Comparison of ENCODE assay signal across 26 mouse cellular contexts in genomic region chr8:111705699-111706098, GRCm38 (mm10). TPM values are rescaled to one million over a fixed set of nuclear protein-coding genes. Genes with fewer than 3 reads are reported as not detected.
DNase-seq lines count a peak whose midpoint lies in the region; ATAC-seq and TF ChIP-seq lines count a peak whose summit lies in the region.
"Had no signal": no experiment of that assay in that cellular context is flagged by ENCODE, and none has a peak within 500 bp of the region (broad histone marks: within the 10 kb centered on the region; RNA-seq: fewer than 3 reads in every experiment).

No protein-coding gene starts in this region.

- intact Hi-C loops in left cerebral cortex, adult 2 months (cut with DNase I): no loop called here

- no peak overlapping the region for H3K4me3 ChIP-seq in forebrain, embryonic 10.5 days
- H3K4me3 ChIP-seq in forebrain, postnatal 0 days (ENCODE audit: low read depth, low read length): no peak overlapping the region
- H3K4me3 ChIP-seq in liver, embryonic 15.5 days (replicated peaks): no peak overlapping the region
- H3K4me3 ChIP-seq in liver, embryonic 12.5 days: no peak overlapping the region
- H3K4me3 ChIP-seq in E14TG2a.4 (replicated peaks; ENCODE audit: low read length): 0 out of 2 replicates have a peak overlapping the region, but pooled peaks have one; percentile 0
- no peak overlapping the region for H3K4me3 ChIP-seq in limb, embryonic 15.5 days
- H3K4me3 ChIP-seq in left cerebral cortex, adult 2 months: no peak overlapping the region
- H3K4me3 ChIP-seq in cerebellum, adult 2 months (replicated peaks; ENCODE audit: insufficient read depth, low read depth, low read length): no peak overlapping the region
- H3K4me3 ChIP-seq: embryonic facial prominence, embryonic 15.5 days; heart, adult 2 months; hindbrain, embryonic 12.5 days had no signal

- no peak for TF ChIP-seq POLR2A in cerebellum, adult 2 months (IDR thresholded peaks at IDR 0.05; ENCODE audit: borderline replicate concordance, insufficient read depth, low read length)

- H3K36me3 ChIP-seq in forebrain, embryonic 10.5 days (replicated peaks): peaks cover 33% of the 10 kb centered on the region
- peaks cover 9% of the 10 kb centered on the region for H3K36me3 ChIP-seq in forebrain, postnatal 0 days (ENCODE audit: insufficient read depth)
- no peaks in the 10 kb centered on the region for H3K36me3 ChIP-seq in liver, embryonic 15.5 days (replicated peaks)
- peaks cover under 1% of the 10 kb centered on the region for H3K36me3 ChIP-seq in liver, embryonic 12.5 days
- H3K36me3 ChIP-seq in E14TG2a.4 (ENCODE audit: insufficient read depth, low read length): peaks cover 26% of the 10 kb centered on the region
- H3K36me3 ChIP-seq in limb, embryonic 15.5 days: peaks cover 22% of the 10 kb centered on the region
- H3K36me3 ChIP-seq: G1E had no signal

- H3K27ac ChIP-seq in forebrain, embryonic 10.5 days: 0 out of 2 replicates have a peak overlapping the region, but pooled peaks have one; percentile 25
- no peak overlapping the region for H3K27ac ChIP-seq in forebrain, postnatal 0 days (ENCODE audit: low read depth, low read length)
- H3K27ac ChIP-seq in liver, embryonic 15.5 days (replicated peaks): peak overlapping the region; percentile 54
- no peak overlapping the region for H3K27ac ChIP-seq in liver, embryonic 12.5 days
- H3K27ac ChIP-seq in limb, embryonic 15.5 days: peak overlapping the region; percentile 47; the same call in 1 of the 2 replicates
- no peak overlapping the region for H3K27ac ChIP-seq in left cerebral cortex, adult 2 months
- H3K27ac ChIP-seq in cerebellum, adult 2 months (ENCODE audit: insufficient read depth, low read length): no peak overlapping the region
- H3K27ac ChIP-seq: embryonic facial prominence, embryonic 15.5 days; heart, adult 2 months; hindbrain, embryonic 12.5 days; liver, embryonic 14.5 days had no signal

- H3K4me1 ChIP-seq in forebrain, embryonic 10.5 days: peaks cover 14% of the 10 kb centered on the region; the same call in 1 of the 2 replicates
- H3K4me1 ChIP-seq in forebrain, postnatal 0 days (ENCODE audit: insufficient read depth): no peaks in the 10 kb centered on the region
- peaks cover 25% of the 10 kb centered on the region for H3K4me1 ChIP-seq in liver, embryonic 15.5 days (replicated peaks)
- peaks cover 23% of the 10 kb centered on the region for H3K4me1 ChIP-seq in liver, embryonic 12.5 days
- peaks cover 44% of the 10 kb centered on the region for H3K4me1 ChIP-seq in E14TG2a.4 (replicated peaks; ENCODE audit: low read depth, low read length)
- peaks cover 3% of the 10 kb centered on the region; the same call in 1 of the 2 replicates for H3K4me1 ChIP-seq in limb, embryonic 15.5 days
- H3K4me1 ChIP-seq in cerebellum, adult 2 months (ENCODE audit: control insufficient read depth, insufficient read depth, low read length): peaks cover 16% of the 10 kb centered on the region
- H3K4me1 ChIP-seq: hindbrain, embryonic 12.5 days had no signal

- no peak overlapping the region for H3K4me2 ChIP-seq in forebrain, postnatal 0 days (ENCODE audit: low read depth)
- no peak overlapping the region for H3K4me2 ChIP-seq in liver, embryonic 15.5 days
- H3K4me2 ChIP-seq in liver, embryonic 12.5 days: no peak overlapping the region
- no peak overlapping the region for H3K4me2 ChIP-seq in limb, embryonic 15.5 days
- H3K4me2 ChIP-seq: embryonic facial prominence, embryonic 15.5 days; hindbrain, embryonic 12.5 days had no signal

- no peaks in the 10 kb centered on the region for H3K9me3 ChIP-seq in forebrain, embryonic 10.5 days
- no peaks in the 10 kb centered on the region for H3K9me3 ChIP-seq in forebrain, postnatal 0 days (ENCODE audit: low read length)
- no peaks in the 10 kb centered on the region for H3K9me3 ChIP-seq in liver, embryonic 15.5 days (replicated peaks)
- no peaks in the 10 kb centered on the region for H3K9me3 ChIP-seq in liver, embryonic 12.5 days (replicated peaks)
- no peaks in the 10 kb centered on the region for H3K9me3 ChIP-seq in E14TG2a.4 (ENCODE audit: low read length)
- no peaks in the 10 kb centered on the region for H3K9me3 ChIP-seq in limb, embryonic 15.5 days
- H3K9me3 ChIP-seq: embryonic facial prominence, embryonic 15.5 days; G1E; hindbrain, embryonic 12.5 days had no signal

- no peak for DNase-seq in forebrain, embryonic 10.5 days (ENCODE audit: extremely low spot score, low spot score)
- DNase-seq in forebrain, postnatal 0 days: no peak
- DNase-seq in left cerebral cortex, adult 2 months (ENCODE audit: extremely low spot score in 1 of 2, low spot score in 2 of 2): no peak
- no peak for DNase-seq in cerebellum, adult 2 months
- DNase-seq: adrenal gland, postnatal 25 days; cerebellum, adult 11 months; cerebellum, postnatal 36 days; gastrocnemius, postnatal 14 days; heart, adult 2 months; kidney, postnatal 10 days; left cerebral cortex, postnatal 4 days; lung, postnatal 36 days had no signal

- no peak for TF ChIP-seq CTCF in forebrain, postnatal 0 days (IDR thresholded peaks at IDR 0.05; ENCODE audit: low read depth)
- no peak for TF ChIP-seq CTCF in E14TG2a.4 (conservative IDR thresholded peaks at IDR 0.05; ENCODE audit: low read length)
- TF ChIP-seq CTCF in left cerebral cortex, adult 2 months (IDR thresholded peaks at IDR 0.05): no peak
- TF ChIP-seq CTCF in cerebellum, adult 2 months (IDR thresholded peaks at IDR 0.05; ENCODE audit: borderline replicate concordance, insufficient read depth, low read depth, low read length): no peak

- ATAC-seq in forebrain, postnatal 0 days: no peak
- no peak for ATAC-seq in liver, embryonic 15.5 days (ENCODE audit: insufficient read depth)
- no peak for ATAC-seq in liver, embryonic 12.5 days
- no peak for ATAC-seq in limb, embryonic 15.5 days (ENCODE audit: insufficient number of reproducible peaks, low FRiP score, low TSS enrichment, low read depth)
- ATAC-seq: activated CD4-positive, CD25-positive, alpha-beta regulatory T cell, adult 4 months; CD4-positive, CD25-positive, alpha-beta regulatory T cell, adult 4 months; inflammation-experienced regulatory T-cells, adult 6 months had no signal

- H3K27me3 ChIP-seq in forebrain, embryonic 10.5 days (ENCODE audit: poor library complexity, severe bottlenecking): no peaks in the 10 kb centered on the region
- H3K27me3 ChIP-seq in forebrain, postnatal 0 days (ENCODE audit: insufficient read depth, low read length): no peaks in the 10 kb centered on the region
- H3K27me3 ChIP-seq in liver, embryonic 15.5 days: no peaks in the 10 kb centered on the region; the same call in 1 of the 2 replicates
- H3K27me3 ChIP-seq in liver, embryonic 12.5 days (replicated peaks): peaks cover 15% of the 10 kb centered on the region
- peaks cover 6% of the 10 kb centered on the region; the same call in 1 of the 2 replicates for H3K27me3 ChIP-seq in E14TG2a.4 (ENCODE audit: insufficient read depth, low read length)
- no peaks in the 10 kb centered on the region for H3K27me3 ChIP-seq in limb, embryonic 15.5 days
- no peaks in the 10 kb centered on the region for H3K27me3 ChIP-seq in cerebellum, adult 2 months (ENCODE audit: control insufficient read depth, insufficient read depth, low read length)
- H3K27me3 ChIP-seq: embryonic facial prominence, embryonic 15.5 days; hindbrain, embryonic 12.5 days had no signal

- WGBS in forebrain, embryonic 10.5 days: 66% methylated on average over 5 of the region's 5 CpGs
- WGBS in forebrain, postnatal 0 days: 69% methylated on average over 5 of the region's 5 CpGs
- WGBS in liver, embryonic 15.5 days (ENCODE audit: insufficient replicate concordance): 60% methylated on average over 5 of the region's 5 CpGs
- WGBS in liver, embryonic 12.5 days (ENCODE audit: insufficient replicate concordance): 66% methylated on average over 5 of the region's 5 CpGs
- WGBS in limb, embryonic 15.5 days: 58% methylated on average over 5 of the region's 5 CpGs
- 45% methylated on average over 5 of the region's 5 CpGs for WGBS in cerebellum, adult 2 months

- H3K9ac ChIP-seq in forebrain, postnatal 0 days: no peak overlapping the region
- H3K9ac ChIP-seq in liver, embryonic 15.5 days: no peak overlapping the region
- no peak overlapping the region for H3K9ac ChIP-seq in liver, embryonic 12.5 days
- no peak overlapping the region for H3K9ac ChIP-seq in limb, embryonic 15.5 days
- H3K9ac ChIP-seq: embryonic facial prominence, embryonic 15.5 days; hindbrain, embryonic 12.5 days; liver, embryonic 14.5 days had no signal

RNA-seq across cellular contexts. Expression of gene Ctrb1, which starts 14.9 kb away (rescaled TPM):
- polyA plus RNA-seq in forebrain, embryonic 10.5 days (2016; fragmentation: Nextera tagmentation; extraction: Ambion mirVana): not detected in 2 replicates
- not detected in 2 replicates for total RNA-seq in forebrain, postnatal 0 days (2014; rRNA removed)
- polyA plus RNA-seq in forebrain, postnatal 0 days (2015; fragmentation: Nextera tagmentation; extraction: Ambion mirVana): not detected in 2 replicates
- polyA plus RNA-seq in liver, embryonic 15.5 days (2015; fragmentation: Nextera tagmentation; extraction: Ambion mirVana): 3.0 and 32.8 TPM in 2 replicates
- not detected in 2 replicates for polyA plus RNA-seq in liver, embryonic 12.5 days (2016; fragmentation: Nextera tagmentation; extraction: Ambion mirVana)
- polyA plus RNA-seq in limb, embryonic 15.5 days (2015; fragmentation: Nextera tagmentation; extraction: Ambion mirVana): 0.28 and 1.6 TPM in 2 replicates
- not detected for total RNA-seq in left cerebral cortex, adult 2 months (2021)
- 0.29 and 0.33 TPM in 2 replicates for polyA plus RNA-seq in cerebellum, adult 2 months (2012; rRNA removed)
- total RNA-seq: adrenal gland, postnatal 25 days; G1E; heart, adult 2 months; layer of hippocampus, adult 8-10 months; left cerebral cortex, adult 18-20 months; left cerebral cortex, postnatal 4 days had no signal
- polyA plus RNA-seq: activated CD4-positive, CD25-positive, alpha-beta regulatory T cell, adult 4 months; CD4-positive, CD25-positive, alpha-beta regulatory T cell, adult 4 months; G1E; heart, postnatal 0 days; hindbrain, embryonic 12.5 days; inflammation-experienced regulatory T-cells, adult 6 months had no signal

RNA-seq across cellular contexts. Expression of gene Bcar1, which starts 37.9 kb away (rescaled TPM):
- 46.6 and 49.9 TPM in 2 replicates for polyA plus RNA-seq in forebrain, embryonic 10.5 days (2016; fragmentation: Nextera tagmentation; extraction: Ambion mirVana)
- 53.4 and 60.3 TPM in 2 replicates for total RNA-seq in forebrain, postnatal 0 days (2014; rRNA removed)
- polyA plus RNA-seq in forebrain, postnatal 0 days (2015; fragmentation: Nextera tagmentation; extraction: Ambion mirVana): 43.4 and 47.0 TPM in 2 replicates
- 7.8 and 10.2 TPM in 2 replicates for polyA plus RNA-seq in liver, embryonic 15.5 days (2015; fragmentation: Nextera tagmentation; extraction: Ambion mirVana)
- polyA plus RNA-seq in liver, embryonic 12.5 days (2016; fragmentation: Nextera tagmentation; extraction: Ambion mirVana): 9.5 and 10.3 TPM in 2 replicates
- 35.3 and 35.4 TPM in 2 replicates for polyA plus RNA-seq in limb, embryonic 15.5 days (2015; fragmentation: Nextera tagmentation; extraction: Ambion mirVana)
- 10 to 100 TPM; 49.3 to 54.2 TPM for total RNA-seq in left cerebral cortex, adult 2 months (2021)
- polyA plus RNA-seq in cerebellum, adult 2 months (2012; rRNA removed): 129 and 146 TPM in 2 replicates

Comparison
In these comparisons a context has a peak if more than half of its experiments do, and no peak if none do; other contexts are left out.
1. H3K27ac ChIP-seq: peak in forebrain, embryonic 10.5 days (single experiment), liver, embryonic 15.5 days (single experiment) and limb, embryonic 15.5 days (single experiment); none in forebrain, postnatal 0 days (single experiment), liver, embryonic 12.5 days (single experiment), left cerebral cortex, adult 2 months (single experiment) and cerebellum, adult 2 months (single experiment).